Mouse (Mus musculus): ENCODE measurements around the gene Gm20388. TPM values are rescaled to one million over a fixed set of nuclear protein-coding genes. Genes with fewer than 3 reads are reported as not detected.

Gene Gm20388
- polyA plus RNA-seq, 1 experiment from 2014 or later, result not detected

GRCm38 (mm10) chr8:122162992-122163391, 2252.4 kb downstream of the Gm20388 start:
- Histone ChIP-seq H3K4me1 (ENCODE audit: control insufficient read depth, insufficient read depth, low read length) (no peaks in the 10 kb centered on the region), H3K36me3 (ENCODE audit: control insufficient read depth, insufficient read depth, low read length) (no peaks in the 10 kb centered on the region), H3K4me3 (ENCODE audit: low read length) (no peak overlapping the region), H3K27ac (ENCODE audit: low read depth, low read length) (no peak overlapping the region), H3K9me3 (ENCODE audit: control insufficient read depth, low read length) (no peaks in the 10 kb centered on the region), H3K9ac (ENCODE audit: low read depth, low read length) (no peak overlapping the region; the same call in 1 of the 2 replicates), H3K27me3 (ENCODE audit: control insufficient read depth, insufficient read depth, low read length) (no peaks in the 10 kb centered on the region), H3K4me2 (replicated peaks; ENCODE audit: low read depth, low read length) (no peak overlapping the region)
- no peak for ATAC-seq (ENCODE audit: low FRiP score, low TSS enrichment)
- 32% methylated on average over 8 of the region's 8 CpGs for WGBS

DNA sequence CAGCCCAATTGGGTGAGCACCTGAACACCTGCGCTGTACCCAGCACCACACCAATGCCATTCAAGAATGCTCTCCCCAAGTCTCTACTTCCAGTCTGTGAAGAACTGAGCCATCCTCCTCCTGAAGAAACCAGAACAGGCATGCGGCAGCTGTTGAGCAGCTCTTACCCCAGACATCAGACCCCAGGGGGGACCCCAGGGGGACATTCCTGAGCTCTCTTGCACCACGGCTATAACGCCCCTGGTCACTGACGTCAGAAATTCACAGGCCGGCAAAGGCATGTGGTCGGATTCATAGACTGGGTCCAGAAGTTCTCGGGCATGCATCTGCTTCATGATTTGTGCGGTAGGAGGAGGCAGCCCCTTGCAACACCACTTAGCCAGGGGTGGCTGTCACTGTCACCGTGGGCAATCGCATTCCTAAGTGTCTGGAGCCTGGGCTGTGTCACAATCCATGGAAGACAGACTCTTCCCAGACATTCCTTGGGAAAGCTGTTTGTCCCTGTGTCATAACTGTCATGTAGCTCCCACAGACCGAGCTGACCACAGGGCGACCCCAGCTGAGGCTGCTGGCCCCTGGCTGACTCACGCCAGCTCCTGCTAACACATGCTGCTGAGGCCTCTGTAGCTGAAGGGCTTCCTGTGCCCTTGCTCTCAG, 2256.7 kb downstream of the Gm20388 start:
- Histone ChIP-seq H3K4me3 (ENCODE audit: low read length) (no peak overlapping the region), H3K4me2 (replicated peaks; ENCODE audit: low read depth, low read length) (no peak overlapping the region), H3K27ac (ENCODE audit: low read depth, low read length) (no peak overlapping the region), H3K27me3 (ENCODE audit: control insufficient read depth, insufficient read depth, low read length) (no peaks in the 10 kb centered on the region), H3K9ac (ENCODE audit: low read depth, low read length) (no peak overlapping the region), H3K36me3 (ENCODE audit: control insufficient read depth, insufficient read depth, low read length) (no peaks in the 10 kb centered on the region), H3K4me1 (ENCODE audit: control insufficient read depth, insufficient read depth, low read length) (no peaks in the 10 kb centered on the region), H3K9me3 (ENCODE audit: control insufficient read depth, low read length) (no peaks in the 10 kb centered on the region)
- no peak for ATAC-seq (ENCODE audit: low FRiP score, low TSS enrichment)
- WGBS, result 71% methylated on average over 14 of the region's 14 CpGs

DNA sequence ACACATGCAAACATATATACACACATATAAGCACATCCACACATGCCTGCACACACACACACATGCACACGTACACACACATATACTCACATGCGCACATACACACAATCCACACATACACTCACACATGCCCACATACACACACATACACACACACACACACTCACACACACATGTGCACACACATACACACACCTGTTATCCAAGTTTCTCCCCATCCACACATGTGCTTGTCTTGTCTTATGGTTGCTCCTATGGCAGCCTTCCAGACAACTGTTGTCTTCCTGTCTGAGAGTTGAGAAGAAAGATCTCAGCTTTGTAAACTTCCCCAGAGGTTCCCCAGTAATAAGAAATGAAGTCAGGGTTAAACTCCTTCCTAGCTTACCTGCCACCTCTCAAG, 2258.8 kb downstream of the Gm20388 start:
- H3K36me3 ChIP-seq (ENCODE audit: control insufficient read depth, insufficient read depth, low read length), result no peaks in the 10 kb centered on the region
- no peak overlapping the region for H3K4me2 ChIP-seq (replicated peaks; ENCODE audit: low read depth, low read length)
- H3K9me3 ChIP-seq (ENCODE audit: control insufficient read depth, low read length), result no peaks in the 10 kb centered on the region
- H3K27ac ChIP-seq (ENCODE audit: low read depth, low read length), result no peak overlapping the region
- H3K4me3 ChIP-seq (ENCODE audit: low read length), result no peak overlapping the region
- H3K9ac ChIP-seq (ENCODE audit: low read depth, low read length), result no peak overlapping the region
- H3K27me3 ChIP-seq (ENCODE audit: control insufficient read depth, insufficient read depth, low read length), result 0 out of 2 replicates have a peak, but pooled peaks cover 3% of the 10 kb centered on the region
- 98% methylated on average over 2 of the region's 2 CpGs for WGBS
- H3K4me1 ChIP-seq (ENCODE audit: control insufficient read depth, insufficient read depth, low read length), result peaks cover 2% of the 10 kb centered on the region; the same call in 1 of the 2 replicates
- ATAC-seq (ENCODE audit: low FRiP score, low TSS enrichment), result no peak

DNA sequence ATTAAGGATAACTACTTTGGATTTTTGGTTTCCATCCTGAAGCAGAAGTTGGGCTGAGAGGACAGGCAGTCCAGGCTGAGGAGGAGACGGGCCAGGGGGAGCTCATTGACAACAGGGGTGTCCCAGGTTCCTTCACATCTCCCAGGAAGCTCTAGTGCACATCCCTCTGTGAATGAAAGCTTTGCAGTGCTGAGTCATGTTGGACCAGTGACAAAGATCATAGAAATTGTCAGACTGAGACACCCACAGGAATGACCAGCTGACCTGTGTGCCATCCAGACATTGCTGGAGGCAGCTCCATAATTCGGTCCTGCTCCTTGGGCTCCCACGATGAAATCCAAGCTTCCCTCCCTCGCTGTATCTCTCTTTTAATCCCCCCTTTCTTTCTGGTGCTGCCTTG, 2261.2 kb downstream of the Gm20388 start:
- 70% methylated on average over 4 of the region's 4 CpGs for whole genome bisulfite sequencing
- no peak for ATAC-seq (ENCODE audit: low FRiP score, low TSS enrichment)
- H3K4me1 ChIP-seq (ENCODE audit: control insufficient read depth, insufficient read depth, low read length), result peaks cover 2% of the 10 kb centered on the region; the same call in 1 of the 2 replicates

GRCm38 (mm10) chr8:122174133-122174930, 2263.7 kb downstream of the Gm20388 start:
- Histone ChIP-seq H3K4me2 (replicated peaks; ENCODE audit: low read depth, low read length) (no peak overlapping the region), H3K9me3 (ENCODE audit: control insufficient read depth, low read length) (no peaks in the 10 kb centered on the region), H3K27ac (ENCODE audit: low read depth, low read length) (no peak overlapping the region), H3K9ac (ENCODE audit: low read depth, low read length) (no peak overlapping the region), H3K36me3 (ENCODE audit: control insufficient read depth, insufficient read depth, low read length) (no peaks in the 10 kb centered on the region), H3K27me3 (ENCODE audit: control insufficient read depth, insufficient read depth, low read length) (0 out of 2 replicates have a peak, but pooled peaks cover 3% of the 10 kb centered on the region), H3K4me3 (ENCODE audit: low read length) (no peak overlapping the region), H3K4me1 (ENCODE audit: control insufficient read depth, insufficient read depth, low read length) (peaks cover 2% of the 10 kb centered on the region; the same call in 1 of the 2 replicates)
- no peak for ATAC-seq (ENCODE audit: low FRiP score, low TSS enrichment)
- WGBS, result 29% methylated on average over 10 of the region's 10 CpGs

More for the DNA sequence above, 2261.2 kb downstream of the Gm20388 start:
- Histone ChIP-seq H3K9ac (ENCODE audit: low read depth, low read length) (no peak overlapping the region), H3K4me3 (ENCODE audit: low read length) (no peak overlapping the region), H3K36me3 (ENCODE audit: control insufficient read depth, insufficient read depth, low read length) (no peaks in the 10 kb centered on the region), H3K27me3 (ENCODE audit: control insufficient read depth, insufficient read depth, low read length) (0 out of 2 replicates have a peak, but pooled peaks cover 3% of the 10 kb centered on the region), H3K4me2 (replicated peaks; ENCODE audit: low read depth, low read length) (no peak overlapping the region), H3K9me3 (ENCODE audit: control insufficient read depth, low read length) (no peaks in the 10 kb centered on the region), H3K27ac (ENCODE audit: low read depth, low read length) (no peak overlapping the region)

DNA sequence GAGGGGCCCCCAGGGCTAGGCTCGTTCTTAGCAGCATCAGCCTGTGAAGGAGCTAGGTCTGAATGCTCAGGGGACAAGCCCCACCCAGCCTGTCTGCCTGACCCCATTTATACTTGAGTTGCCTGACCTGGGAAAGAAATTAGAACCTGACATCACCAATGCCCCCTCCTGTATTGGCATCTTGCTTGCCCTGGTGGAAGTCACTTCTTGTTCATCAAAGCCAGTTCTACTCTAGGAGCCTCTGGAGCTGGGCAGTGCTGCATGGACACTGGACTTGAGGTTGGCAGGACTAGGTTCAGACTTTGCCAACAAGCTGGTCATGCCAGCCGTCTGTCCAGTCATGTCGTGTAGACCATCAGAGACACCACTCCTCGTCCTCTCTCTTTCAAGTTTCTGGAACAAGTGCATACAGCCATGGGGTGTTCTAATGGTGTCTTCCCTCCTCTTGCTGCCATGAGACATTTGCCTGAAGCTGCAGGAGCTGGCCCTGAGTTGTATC, 2267.8 kb downstream of the Gm20388 start:
- Histone ChIP-seq H3K4me3 (ENCODE audit: low read length) (no peak overlapping the region), H3K4me1 (ENCODE audit: control insufficient read depth, insufficient read depth, low read length) (peaks cover 2% of the 10 kb centered on the region; the same call in 1 of the 2 replicates), H3K27ac (ENCODE audit: low read depth, low read length) (no peak overlapping the region), H3K9me3 (ENCODE audit: control insufficient read depth, low read length) (no peaks in the 10 kb centered on the region), H3K36me3 (ENCODE audit: control insufficient read depth, insufficient read depth, low read length) (no peaks in the 10 kb centered on the region), H3K4me2 (replicated peaks; ENCODE audit: low read depth, low read length) (no peak overlapping the region), H3K9ac (ENCODE audit: low read depth, low read length) (no peak overlapping the region), H3K27me3 (ENCODE audit: control insufficient read depth, insufficient read depth, low read length) (no peaks in the 10 kb centered on the region)
- 70% methylated on average over 4 of the region's 4 CpGs for WGBS
- ATAC-seq (ENCODE audit: low FRiP score, low TSS enrichment), result no peak

GRCm38 (mm10) chr8:122179354-122179753, 2268.7 kb downstream of the Gm20388 start:
- Histone ChIP-seq H3K27me3 (ENCODE audit: control insufficient read depth, insufficient read depth, low read length) (no peaks in the 10 kb centered on the region), H3K9me3 (ENCODE audit: control insufficient read depth, low read length) (no peaks in the 10 kb centered on the region), H3K4me3 (ENCODE audit: low read length) (no peak overlapping the region), H3K4me2 (replicated peaks; ENCODE audit: low read depth, low read length) (no peak overlapping the region), H3K27ac (ENCODE audit: low read depth, low read length) (no peak overlapping the region), H3K9ac (ENCODE audit: low read depth, low read length) (no peak overlapping the region), H3K36me3 (ENCODE audit: control insufficient read depth, insufficient read depth, low read length) (no peaks in the 10 kb centered on the region), H3K4me1 (ENCODE audit: control insufficient read depth, insufficient read depth, low read length) (no peaks in the 10 kb centered on the region; the same call in 1 of the 2 replicates)
- WGBS, result 72% methylated on average over 7 of the region's 7 CpGs
- ATAC-seq (ENCODE audit: low FRiP score, low TSS enrichment), result no peak

DNA sequence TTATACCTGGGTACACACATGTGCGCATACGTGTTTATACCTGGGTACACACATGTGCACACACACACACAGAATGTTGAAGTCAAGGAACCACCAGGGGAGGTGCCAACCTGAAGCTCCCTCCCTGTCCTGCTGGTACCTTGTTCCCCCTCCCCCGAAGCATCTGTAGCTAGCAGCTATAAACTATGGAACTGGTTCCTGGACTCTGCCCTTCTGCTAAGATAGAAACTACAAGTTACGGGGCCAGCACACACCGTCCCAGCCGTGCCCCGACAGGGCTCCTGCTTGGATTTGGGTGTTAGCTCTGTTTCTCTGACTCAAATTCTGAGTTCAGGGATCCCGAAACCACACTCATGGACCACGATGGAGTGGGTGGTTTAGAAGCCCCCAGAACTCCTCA, 2269.5 kb downstream of the Gm20388 start:
- no peak overlapping the region for H3K4me3 ChIP-seq (ENCODE audit: low read length)
- no peak overlapping the region for H3K9ac ChIP-seq (ENCODE audit: low read depth, low read length)
- H3K4me1 ChIP-seq (ENCODE audit: control insufficient read depth, insufficient read depth, low read length), result no peaks in the 10 kb centered on the region; the same call in 1 of the 2 replicates
- no peak overlapping the region for H3K27ac ChIP-seq (ENCODE audit: low read depth, low read length)
- H3K27me3 ChIP-seq (ENCODE audit: control insufficient read depth, insufficient read depth, low read length), result no peaks in the 10 kb centered on the region
- no peaks in the 10 kb centered on the region for H3K36me3 ChIP-seq (ENCODE audit: control insufficient read depth, insufficient read depth, low read length)
- ATAC-seq (ENCODE audit: low FRiP score, low TSS enrichment), result no peak
- no peaks in the 10 kb centered on the region for H3K9me3 ChIP-seq (ENCODE audit: control insufficient read depth, low read length)
- no peak overlapping the region for H3K4me2 ChIP-seq (replicated peaks; ENCODE audit: low read depth, low read length)
- 86% methylated on average over 9 of the region's 9 CpGs for WGBS

GRCm38 (mm10) chr8:122181414-122181813, 2270.8 kb downstream of the Gm20388 start:
- WGBS, result 39% methylated on average over 9 of the region's 9 CpGs
- H3K27me3 ChIP-seq (ENCODE audit: control insufficient read depth, insufficient read depth, low read length), result no peaks in the 10 kb centered on the region
- no peaks in the 10 kb centered on the region; the same call in 1 of the 2 replicates for H3K4me1 ChIP-seq (ENCODE audit: control insufficient read depth, insufficient read depth, low read length)
- no peak overlapping the region for H3K4me3 ChIP-seq (ENCODE audit: low read length)
- H3K4me2 ChIP-seq (replicated peaks; ENCODE audit: low read depth, low read length), result no peak overlapping the region
- no peak for ATAC-seq (ENCODE audit: low FRiP score, low TSS enrichment)
- H3K36me3 ChIP-seq (ENCODE audit: control insufficient read depth, insufficient read depth, low read length), result no peaks in the 10 kb centered on the region
- no peaks in the 10 kb centered on the region for H3K9me3 ChIP-seq (ENCODE audit: control insufficient read depth, low read length)
- no peak overlapping the region for H3K9ac ChIP-seq (ENCODE audit: low read depth, low read length)
- no peak overlapping the region for H3K27ac ChIP-seq (ENCODE audit: low read depth, low read length)
